Mouse (Mus musculus) cerebellum, adult 2 months (tissue): Measurements from ENCODE around the gene Kdelr3.

Experiments used
- CTCF ChIP-seq: fragments of 200-500 bp; IDR thresholded peaks from 2 replicates; pipeline ENCODE4 v1.5.1; 2011; ENCODE audit warnings: low read depth, mild to moderate bottlenecking, control low read depth, low read length, moderate library complexity, borderline replicate concordance; ENCODE audit not compliant: insufficient read depth
- POLR2A ChIP-seq: fragments of 200-500 bp; IDR thresholded peaks from 2 replicates; pipeline ENCODE4 v1.6.1; 2011; ENCODE audit warnings: low read length, control low read depth, borderline replicate concordance; ENCODE audit not compliant: insufficient read depth

- TF ChIP-seq CTCF (no peak), POLR2A (no peak)
These were observed 22.7 kb upstream of the Kdelr3 start for GRCm38 (mm10) chr15:79493527-79493926.
